Mouse (Mus musculus) gastrocnemius, postnatal 36 days (tissue): Measurements from ENCODE around the gene Ddah1. TPM values are rescaled to one million over a fixed set of nuclear protein-coding genes. Genes with fewer than 3 reads are reported as not detected.
A peak's percentile ranks its signal among the peaks of the same experiment; 100 is the strongest.

Experiments used
- DNase-seq, 2 experiments: peaks; one replicate each; pipeline ENCODE4 v3.0.0; 2022
- intact Hi-C: fragments of 180-260 bp; cut with DNase I; formaldehyde crosslinking; loops from one replicate; pipeline ENCODE4 v1.15.1; 2025
- total RNA-seq, 2 experiments: library from RNA; stranded (reverse); gene quantifications; 2 replicates each; pipeline ENCODE4 v1.2.3; 2021

Ddah1 gene
- total RNA-seq, 2 experiments from 2014 or later, result 2.7 to 4.0 TPM

DNA sequence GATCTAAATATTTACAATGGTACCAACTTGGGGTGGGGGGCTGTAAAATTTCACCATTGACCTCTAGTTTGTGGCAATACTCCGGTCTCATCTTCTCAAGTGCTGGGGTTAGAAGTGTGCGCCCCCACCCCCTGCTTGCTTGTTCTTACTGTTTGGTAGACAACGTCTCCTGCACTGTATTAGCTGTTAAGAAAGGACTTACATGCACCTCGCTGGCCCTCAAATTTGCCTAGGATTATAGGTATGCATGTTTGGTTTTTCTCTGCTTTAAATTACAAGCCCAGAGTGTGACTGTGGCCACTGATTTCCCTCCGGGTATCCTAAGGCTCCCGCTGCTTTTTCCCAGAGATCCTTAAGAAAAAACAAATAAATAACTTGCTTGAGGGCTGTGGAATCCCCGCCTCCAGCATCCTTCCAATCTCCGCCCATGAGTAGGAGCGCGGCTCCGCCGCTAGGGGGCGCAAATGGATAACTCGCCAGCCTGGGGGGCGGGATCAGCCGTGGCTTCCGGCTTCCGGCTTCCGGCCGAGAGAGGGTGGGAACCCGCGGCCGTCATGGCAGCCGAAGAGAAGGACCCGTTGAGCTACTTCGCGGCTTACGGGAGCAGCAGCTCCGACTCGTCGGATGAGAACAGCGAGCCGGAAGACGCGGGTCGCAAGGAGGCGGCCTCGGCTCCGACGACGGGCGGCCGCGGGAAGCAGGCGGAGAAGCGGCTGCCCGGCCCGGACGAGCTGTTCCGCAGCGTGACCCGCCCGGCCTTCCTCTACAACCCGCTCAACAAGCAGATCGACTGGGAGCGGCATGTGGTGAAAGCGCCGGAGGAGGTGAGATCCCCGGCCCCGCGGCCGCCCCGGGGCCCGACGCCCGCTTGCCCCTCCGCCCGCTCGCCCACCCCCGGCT lies 179.3 kb downstream of the Ddah1 start, which contains the start of gene 2410004B18Rik:
Gene 2410004B18Rik, plus strand, starts transcription at position 510 of the 900 bp plus-strand sequence.
- peak; percentile 85 to 89 for DNase-seq
- intact Hi-C loops, result loop anchor here (5.0 kb wide), 1 partner anchor 120 kb away; no protein-coding TSS in a partner anchor

DNA sequence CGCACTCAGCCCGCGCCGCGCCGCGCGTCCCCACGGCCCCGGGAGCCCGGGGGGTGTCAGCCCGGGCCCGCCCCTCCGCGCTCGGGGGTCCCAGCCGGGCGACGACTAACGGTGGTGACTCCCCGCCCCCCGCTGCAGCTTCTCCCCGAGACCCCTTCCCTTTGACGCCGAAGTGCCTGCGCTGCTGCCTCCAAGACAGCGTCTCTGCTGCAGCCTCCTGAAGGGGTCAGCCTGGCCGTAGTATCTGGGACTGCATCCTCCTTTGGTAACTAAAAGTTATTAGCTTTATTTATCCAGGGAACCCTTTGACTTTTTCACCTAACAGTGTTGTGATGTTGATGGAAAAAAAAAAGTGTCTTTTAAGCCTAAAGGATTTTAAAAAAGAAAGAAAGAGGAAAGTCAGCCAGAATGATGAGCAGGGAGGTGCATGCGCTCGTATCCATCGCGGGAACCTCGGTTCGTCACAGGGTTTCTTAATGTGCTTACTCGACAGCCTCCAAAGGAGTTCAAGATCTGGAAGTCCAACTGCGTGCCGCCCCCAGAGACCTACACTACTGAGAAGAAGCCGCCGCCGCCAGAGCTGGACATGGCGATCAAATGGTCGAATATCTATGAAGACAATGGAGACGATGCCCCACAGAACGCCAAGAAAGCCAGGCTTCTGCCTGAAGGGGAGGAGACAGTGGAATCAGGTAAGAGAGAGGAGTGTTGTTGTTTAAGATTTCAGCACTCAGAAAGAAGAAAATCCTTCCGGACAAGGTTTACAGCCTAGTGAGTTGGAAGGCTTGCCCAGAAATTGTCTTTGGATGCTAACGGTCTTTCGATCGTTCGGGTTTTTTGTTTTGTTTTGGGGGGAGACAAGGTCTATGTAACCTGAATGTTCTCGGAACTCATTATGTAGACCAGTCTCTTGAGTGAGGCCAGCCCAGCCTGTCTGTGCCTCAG lies 180.2 kb downstream of the Ddah1 start:
- DNase-seq, result no peak
- intact Hi-C loops, result loop anchor here (5.0 kb wide), 1 partner anchor 119 kb away; no protein-coding TSS in a partner anchor

GRCm38 (mm10) chr3:145939402-145939801 lies 180.9 kb downstream of the Ddah1 start:
- intact Hi-C loops, result loop anchor here (5.0 kb wide), 1 partner anchor 118 kb away; no protein-coding TSS in a partner anchor
- DNase-seq, result no peak

GRCm38 (mm10) chr3:145939971-145940370 lies 181.5 kb downstream of the Ddah1 start:
- DNase-seq, result no peak
- intact Hi-C loops, result loop anchor here (5.0 kb wide), 2 partner anchors 117 to 242 kb away; no protein-coding TSS in a partner anchor

DNA sequence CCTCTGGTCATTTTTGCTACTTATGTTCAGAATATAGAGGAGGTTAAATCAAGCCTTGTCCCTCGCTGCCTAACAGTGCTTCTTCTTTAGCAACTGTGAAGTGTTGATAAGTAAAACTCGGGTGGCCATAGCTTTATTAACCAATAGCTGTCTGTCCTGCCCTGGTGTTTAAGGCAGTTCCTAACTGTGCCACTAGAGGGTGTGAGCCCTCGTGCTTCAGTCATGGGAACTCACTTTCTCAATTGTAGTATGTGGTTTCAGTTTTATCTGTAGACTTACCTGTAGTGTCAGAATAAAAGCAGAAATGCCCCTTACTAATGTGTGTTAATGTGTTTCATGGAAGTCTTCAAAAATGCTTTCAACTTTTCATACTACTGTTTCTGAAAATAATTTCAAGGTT lies 183.5 kb downstream of the Ddah1 start:
- intact Hi-C loops, result loop anchor here (5.0 kb wide), 1 partner anchor 240 kb away; no protein-coding TSS in a partner anchor
- peak in 1 of 2 experiments; percentile 43 for DNase-seq

Other genes starting within 250 kb of the Ddah1 start
- 10 to 100 TPM in 1 of 2 experiments, 1 to 10 TPM in 1; 9.1 to 11.0 TPM for gene Znhit6, start 182.5 kb upstream of the Ddah1 start, total RNA-seq
- gene Ccn1, start 108.7 kb upstream of the Ddah1 start, total RNA-seq, result 10 to 100 TPM; 18.1 to 23.3 TPM
- 10 to 100 TPM in 1 of 2 experiments, 1 to 10 TPM in 1; 8.5 to 10.0 TPM for gene Bcl10, start 164.1 kb downstream of the Ddah1 start, total RNA-seq
- gene 2410004B18Rik, start 179.3 kb downstream of the Ddah1 start, total RNA-seq, result 10 to 100 TPM; 17.2 to 18.0 TPM
- under 1 TPM; 0.79 to 0.82 TPM for gene Syde2, start 229.2 kb downstream of the Ddah1 start, total RNA-seq